Mouse (Mus musculus) ovary, adult 18-20 months (tissue): ENCODE measurements around the gene Rin3.

ENCODE experiments used
- DNase-seq: peaks from one replicate; pipeline ENCODE4 v3.0.0; 2022; ENCODE audit warnings: low spot score, mixed read lengths

The Rin3 gene

DNA sequence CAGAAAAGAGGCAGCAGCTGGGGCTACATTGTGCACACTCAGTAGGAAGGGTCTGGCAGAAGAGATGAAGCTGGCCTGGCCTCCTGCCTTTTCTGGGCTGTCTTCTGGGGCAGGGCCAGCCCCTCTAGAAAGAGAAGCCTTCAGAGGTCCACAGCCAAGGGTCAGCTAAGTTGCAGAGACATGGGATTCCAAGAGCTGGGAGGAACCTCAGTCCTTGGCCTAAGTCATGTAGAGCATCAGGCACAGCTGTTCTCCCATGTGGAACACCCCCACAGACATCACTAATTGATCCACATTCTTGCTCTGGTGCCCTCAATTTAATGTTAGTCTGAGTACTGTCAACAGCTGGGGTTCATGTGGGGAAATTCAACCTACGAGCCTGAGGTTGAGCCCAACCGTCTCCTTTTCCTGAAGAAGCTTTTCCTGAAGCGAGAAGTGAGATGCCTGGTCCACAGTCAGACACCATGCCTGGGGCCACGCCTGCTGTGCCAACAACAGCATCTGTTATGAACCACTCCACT is 20.0 kb downstream of the Rin3 start:
- peak; percentile 30 for DNase-seq

- DNase-seq: no peak
Observed at GRCm38 (mm10) chr12:102303867-102304266, 21.0 kb downstream of the Rin3 start.

DNA sequence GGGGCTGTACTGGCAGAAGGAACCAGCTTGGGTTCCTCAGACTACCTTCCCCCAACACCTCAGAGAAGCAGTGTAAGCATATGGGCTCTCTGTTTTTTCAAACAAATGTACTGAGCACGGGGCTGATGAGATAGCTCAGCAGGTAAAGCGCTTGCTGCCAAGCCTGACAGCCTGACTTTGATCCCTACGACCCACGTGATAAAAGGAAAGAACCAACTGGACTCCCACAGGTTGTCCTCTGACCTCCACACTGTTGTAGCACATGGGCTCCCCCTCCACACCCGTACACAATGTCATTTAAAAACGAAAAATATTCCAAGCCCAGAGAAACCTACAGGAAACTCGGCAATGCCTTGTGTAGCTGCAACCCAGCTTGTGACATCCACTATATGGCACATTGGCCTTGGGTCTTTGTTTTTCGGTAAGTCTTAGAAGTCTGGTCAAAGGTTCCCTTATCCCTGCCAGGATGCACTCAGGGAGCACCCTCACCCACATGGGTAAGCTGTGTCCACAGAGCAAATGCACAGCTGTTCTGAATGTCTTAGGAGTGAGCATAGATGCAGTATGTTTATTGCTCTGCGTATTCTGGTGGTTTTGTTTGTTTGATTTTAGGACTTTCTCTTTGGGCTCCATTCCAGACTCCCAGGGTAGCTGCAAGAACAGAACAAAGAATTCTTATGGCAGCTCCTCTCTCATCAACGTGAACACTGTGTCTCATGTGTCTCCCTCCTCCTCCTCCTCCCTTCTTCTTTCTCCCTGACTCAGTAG is 22.4 kb downstream of the Rin3 start:
- no peak for DNase-seq

DNA sequence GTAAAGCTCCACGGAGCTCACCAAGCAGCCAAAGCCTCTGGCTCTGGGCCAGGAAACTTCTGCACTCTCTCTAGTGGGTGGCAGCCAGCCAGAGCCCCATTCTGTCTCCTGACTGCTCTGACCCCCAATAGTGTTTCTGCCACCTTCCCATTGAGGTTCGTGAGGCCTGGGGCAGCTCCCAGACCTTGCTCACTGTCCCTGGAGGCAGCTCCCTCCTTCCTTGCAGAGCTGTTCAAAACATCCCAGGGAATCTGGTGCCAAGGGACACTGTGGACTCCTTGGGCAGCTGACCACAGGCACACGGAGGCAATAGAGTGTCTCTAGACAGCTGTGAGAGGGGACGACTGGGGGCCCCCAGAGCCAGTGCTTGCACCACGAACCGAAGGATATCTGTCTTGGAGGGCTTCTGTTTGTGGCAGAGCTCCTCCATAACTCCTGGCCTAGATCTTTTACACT is 25.2 kb downstream of the Rin3 start:
- DNase-seq: peak; percentile 41

DNA sequence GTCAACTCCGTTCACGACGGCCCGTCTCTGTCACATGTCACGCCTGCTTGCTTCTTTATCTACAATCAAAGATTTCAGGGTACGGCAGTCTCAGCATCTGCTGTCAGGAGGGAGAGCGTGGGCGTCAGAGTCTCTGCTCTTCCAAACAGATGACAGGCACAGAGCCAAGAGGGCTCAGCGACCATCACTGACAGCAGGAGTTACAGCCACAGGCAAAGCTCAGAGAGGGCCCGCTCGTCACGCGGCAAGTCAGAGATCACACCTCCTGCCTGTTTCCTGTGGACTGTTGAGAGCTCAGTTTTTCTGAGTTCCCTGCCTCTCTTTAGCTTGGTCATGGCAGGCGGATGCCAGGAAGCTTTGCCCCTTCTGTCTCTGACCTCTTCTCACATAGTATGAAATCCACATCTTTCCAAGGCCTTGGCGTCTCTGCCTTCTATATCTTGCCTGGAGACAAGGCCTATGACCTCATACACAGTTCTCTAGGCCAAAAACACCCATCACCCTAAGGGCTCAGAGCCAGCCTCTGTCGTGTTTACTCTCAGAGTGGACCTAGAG is 25.7 kb downstream of the Rin3 start:
- DNase-seq: peak; percentile 44

DNA sequence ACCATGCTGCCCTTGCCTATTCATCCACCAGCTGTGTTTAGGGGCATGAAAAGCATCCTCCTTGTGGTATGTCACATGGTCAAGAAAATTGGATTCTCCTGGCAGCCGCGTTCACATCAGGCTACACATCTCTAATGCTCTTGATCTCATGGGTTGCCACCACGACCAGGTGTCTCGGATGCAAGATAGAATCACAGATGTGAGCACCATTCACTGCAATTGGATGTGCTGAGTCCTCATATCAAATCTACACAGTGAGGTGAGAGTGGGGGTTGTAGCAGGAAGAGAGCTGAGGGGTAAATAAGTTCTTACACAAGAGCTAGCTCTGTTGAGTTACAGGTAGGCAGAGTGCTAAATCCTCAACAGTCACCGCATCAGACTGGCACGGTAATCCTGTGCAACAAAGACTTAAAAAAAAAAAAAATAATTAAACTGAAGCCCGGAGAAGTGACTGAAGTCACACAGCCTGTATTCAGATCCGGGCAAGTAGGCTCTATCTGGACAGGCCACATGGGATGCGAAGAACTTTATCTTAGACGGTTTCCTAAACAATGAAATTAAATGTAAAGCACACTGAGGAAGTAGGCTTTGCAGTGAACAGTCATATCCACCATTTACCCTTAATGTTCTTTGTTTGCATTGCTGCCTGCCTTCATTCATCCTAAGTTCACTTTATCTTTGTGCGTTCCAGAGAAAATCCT is 26.4 kb downstream of the Rin3 start:
- no peak for DNase-seq

DNA sequence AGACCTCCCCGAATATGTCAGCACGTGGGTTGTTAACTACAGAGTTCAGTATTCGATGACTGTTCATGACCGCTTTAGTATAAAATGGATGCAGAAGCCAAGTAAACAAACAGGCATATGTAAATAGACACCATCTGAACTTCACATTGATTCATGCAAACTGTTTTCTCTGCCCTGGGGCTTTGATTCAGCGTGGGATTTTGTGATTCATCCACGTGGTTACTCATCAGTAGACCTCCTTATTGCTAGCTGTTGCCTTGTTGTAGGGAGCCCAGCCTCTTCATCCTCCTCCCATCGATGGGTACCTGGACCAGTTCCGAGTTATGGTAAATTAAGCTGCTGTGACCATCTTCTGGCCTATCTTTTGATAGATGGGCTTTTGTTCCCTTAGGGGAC is 26.9 kb downstream of the Rin3 start:
- no peak for DNase-seq

- DNase-seq: no peak
Observed at GRCm38 (mm10) chr12:102310261-102310660, 27.4 kb downstream of the Rin3 start.

DNA sequence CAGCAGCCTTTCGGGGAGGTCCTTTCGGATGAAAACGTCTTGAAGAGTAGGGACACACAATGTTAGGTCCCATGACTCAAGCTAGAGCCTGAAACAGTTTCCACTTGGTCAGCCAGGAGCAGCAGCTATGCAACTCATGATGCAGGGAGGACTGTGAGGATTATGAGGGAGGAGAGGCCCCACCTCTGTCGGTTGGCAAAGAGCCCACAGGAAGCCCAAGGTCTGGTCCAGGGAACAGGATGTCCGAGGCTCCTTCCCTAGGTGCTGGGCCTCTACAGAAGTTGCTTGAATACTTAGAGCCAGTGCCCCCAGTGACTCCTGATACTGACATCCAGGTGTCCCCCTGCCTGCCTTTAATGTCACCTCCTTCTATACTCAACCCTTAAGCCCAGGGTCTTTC is 28.6 kb downstream of the Rin3 start:
- no peak for DNase-seq

- no peak for DNase-seq
Observed at GRCm38 (mm10) chr12:102319150-102319549, 36.3 kb downstream of the Rin3 start.

DNA sequence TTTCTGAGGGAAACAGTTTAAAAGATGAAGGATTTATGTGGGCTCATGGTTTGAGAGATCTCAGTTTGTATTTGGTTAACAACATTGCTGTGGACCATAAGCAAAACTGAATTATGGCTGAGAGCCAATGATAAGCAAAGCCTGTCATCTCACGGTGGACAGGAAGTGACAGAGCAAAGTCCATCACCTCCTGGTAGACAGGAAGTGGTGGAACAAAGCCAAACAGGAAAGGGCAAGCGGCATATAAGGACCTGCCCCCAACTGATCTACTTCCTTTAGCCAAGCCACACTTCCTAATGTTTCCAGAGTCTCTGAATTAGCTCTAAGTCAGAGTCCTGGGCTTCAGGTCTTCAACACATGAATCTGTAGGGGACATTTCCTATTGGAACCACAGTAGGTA is 37.1 kb downstream of the Rin3 start:
- DNase-seq: no peak

DNA sequence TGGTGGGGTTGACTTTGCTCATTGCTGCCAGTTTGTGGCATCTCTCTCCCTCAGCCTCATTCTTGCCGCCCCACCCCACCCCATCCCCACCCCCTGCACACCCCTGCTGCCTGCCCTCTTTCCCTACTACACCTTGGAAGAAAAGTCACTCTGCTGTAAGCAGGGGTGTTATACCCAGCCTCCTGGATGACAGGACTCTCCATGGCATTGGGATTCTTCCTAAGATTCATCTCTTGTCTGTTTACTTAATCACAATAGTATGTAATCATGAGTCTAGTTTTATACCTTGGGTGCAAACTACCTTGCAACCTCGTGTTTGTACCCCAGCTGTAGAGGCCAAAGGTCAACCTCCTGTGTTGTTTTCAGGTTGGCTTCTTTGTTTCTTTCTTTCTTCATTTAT is 37.5 kb downstream of the Rin3 start:
- no peak for DNase-seq

- DNase-seq: no peak
Observed at GRCm38 (mm10) chr12:102321064-102321728, 38.3 kb downstream of the Rin3 start.

GRCm38 (mm10) chr12:102321855-102322254 is 39.0 kb downstream of the Rin3 start:
- no peak for DNase-seq

- DNase-seq: no peak
Observed at GRCm38 (mm10) chr12:102323392-102323791, 40.5 kb downstream of the Rin3 start.

- DNase-seq: no peak
Observed at GRCm38 (mm10) chr12:102324156-102324885, 41.5 kb downstream of the Rin3 start.

- DNase-seq: no peak
Observed at GRCm38 (mm10) chr12:102324886-102325220, 42.0 kb downstream of the Rin3 start.

- no peak for DNase-seq
Observed at GRCm38 (mm10) chr12:102326753-102327340, 44.0 kb downstream of the Rin3 start.

- DNase-seq: no peak
Observed at GRCm38 (mm10) chr12:102327525-102327924, 44.7 kb downstream of the Rin3 start.

- no peak for DNase-seq
Observed at GRCm38 (mm10) chr12:102328090-102328489, 45.2 kb downstream of the Rin3 start.

GRCm38 (mm10) chr12:102330188-102330587 is 47.3 kb downstream of the Rin3 start:
- DNase-seq: no peak
